Mouse (Mus musculus): ENCODE results near the gene Cops4. TPM values are rescaled to one million over a fixed set of nuclear protein-coding genes. Genes with fewer than 3 reads are reported as not detected.

Cops4 gene
- polyA plus RNA-seq (2015; fragmentation: Nextera tagmentation; extraction: Ambion mirVana): 137 and 151 TPM in 2 replicates

DNA sequence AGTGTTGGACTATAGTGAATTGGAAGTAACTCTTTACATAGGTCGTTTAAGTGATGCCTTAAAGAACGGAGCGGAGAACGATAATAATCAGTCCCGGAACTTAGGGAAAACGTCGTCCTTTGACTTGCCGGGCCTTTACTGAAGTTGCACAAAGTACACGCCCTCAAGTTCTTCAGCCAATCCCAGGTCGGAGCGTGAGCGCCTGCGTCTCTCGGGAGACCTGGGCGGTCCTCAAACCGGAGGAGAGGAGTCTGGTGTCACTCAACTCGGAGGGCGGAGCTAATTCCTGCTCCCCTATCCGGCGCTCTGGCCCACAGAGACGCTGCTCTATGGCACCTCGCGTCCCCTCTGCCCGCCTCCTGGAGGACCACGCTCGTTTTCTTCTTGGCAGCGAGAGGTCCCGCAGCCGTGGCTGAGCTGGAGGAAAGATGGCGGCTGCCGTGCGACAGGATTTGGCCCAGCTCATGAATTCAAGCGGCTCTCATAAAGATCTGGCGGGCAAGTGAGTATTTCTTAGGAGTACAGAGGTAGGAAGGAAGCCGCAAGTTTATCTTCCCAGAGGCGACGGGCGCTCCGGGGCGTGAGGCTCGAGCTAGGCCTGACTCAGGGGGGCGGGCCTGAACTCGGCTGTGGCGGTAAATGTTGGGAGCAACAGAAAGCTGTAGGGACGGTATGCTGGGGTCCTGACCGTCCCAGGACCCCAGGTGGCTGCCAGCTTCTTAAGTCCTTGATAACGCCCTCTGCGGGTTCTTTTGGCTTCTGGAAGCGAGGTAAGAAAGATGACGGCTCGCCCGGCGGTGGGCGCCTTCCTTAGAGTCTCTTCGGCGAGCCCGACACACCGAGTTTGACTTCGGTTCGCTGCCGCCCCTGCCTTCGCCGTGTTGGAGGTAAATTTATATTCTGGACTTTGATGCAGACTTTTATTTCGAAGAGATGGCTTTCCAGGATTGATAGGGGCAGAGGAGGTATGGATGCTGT is at the start of gene Cops4:
Gene Cops4, plus strand, starts transcription at position 261 of the 978 bp plus-strand sequence.
- H3K27me3 ChIP-seq (ENCODE audit: control insufficient read depth, insufficient read depth, low read length): 0 out of 2 replicates have a peak, but pooled peaks cover 2% of the 10 kb centered on the region
- peak within 1 kb of the TSS; percentile 87 for H3K4me3 ChIP-seq (ENCODE audit: low read length)
- H3K9ac ChIP-seq (ENCODE audit: low read length): peak within 1 kb of the TSS; percentile 91
- peak; percentile 100 for ATAC-seq (replicated peaks; ENCODE audit: extremely low read depth, insufficient read depth, low FRiP score)
- peaks cover 14% of the 10 kb centered on the region for H3K4me1 ChIP-seq (ENCODE audit: control insufficient read depth, insufficient read depth, low read length)
- no peaks in the 10 kb centered on the region for H3K9me3 ChIP-seq (replicated peaks; ENCODE audit: control insufficient read depth, low read length)
- peak within 1 kb of the TSS; percentile 85 for H3K27ac ChIP-seq (ENCODE audit: low read length)
- H3K36me3 ChIP-seq (ENCODE audit: control insufficient read depth, insufficient read depth): peaks cover 3% of the 10 kb centered on the region
- peak within 1 kb of the TSS; percentile 83 for H3K4me2 ChIP-seq (ENCODE audit: low read depth, low read length)
- WGBS: under 1% methylated on average over 64 of the region's 64 CpGs

DNA sequence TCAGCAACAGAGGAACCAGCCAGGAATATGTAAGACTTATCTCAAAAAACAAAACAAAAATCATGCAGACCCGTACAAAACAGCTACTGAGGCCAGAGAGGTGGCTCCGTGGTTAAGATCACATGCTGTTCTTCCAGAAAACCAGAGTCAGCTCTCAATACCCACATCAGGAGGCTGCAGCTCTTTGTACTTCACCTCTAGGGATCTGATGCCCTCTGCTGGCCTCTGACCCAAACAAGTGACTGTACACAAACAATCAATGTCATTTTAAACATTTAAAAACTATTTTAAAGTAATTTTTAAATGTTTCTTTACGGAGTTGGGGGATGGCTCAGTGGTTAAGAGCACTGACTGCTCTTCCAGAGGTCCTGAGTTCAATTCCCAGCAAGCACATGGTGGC is 41.8 kb upstream of the Cops4 start:
- Histone ChIP-seq H3K4me1 (ENCODE audit: control insufficient read depth, insufficient read depth, low read length) (no peaks in the 10 kb centered on the region), H3K27me3 (ENCODE audit: control insufficient read depth, insufficient read depth, low read length) (no peaks in the 10 kb centered on the region), H3K4me2 (ENCODE audit: low read depth, low read length) (no peak overlapping the region), H3K9ac (ENCODE audit: low read length) (no peak overlapping the region), H3K9me3 (replicated peaks; ENCODE audit: control insufficient read depth, low read length) (no peaks in the 10 kb centered on the region), H3K27ac (ENCODE audit: low read length) (no peak overlapping the region), H3K36me3 (ENCODE audit: control insufficient read depth, insufficient read depth) (peaks cover 12% of the 10 kb centered on the region), H3K4me3 (ENCODE audit: low read length) (no peak overlapping the region)
- 78% methylated on average over 3 of the region's 3 CpGs for WGBS
- no peak for ATAC-seq (replicated peaks; ENCODE audit: extremely low read depth, insufficient read depth, low FRiP score)

DNA sequence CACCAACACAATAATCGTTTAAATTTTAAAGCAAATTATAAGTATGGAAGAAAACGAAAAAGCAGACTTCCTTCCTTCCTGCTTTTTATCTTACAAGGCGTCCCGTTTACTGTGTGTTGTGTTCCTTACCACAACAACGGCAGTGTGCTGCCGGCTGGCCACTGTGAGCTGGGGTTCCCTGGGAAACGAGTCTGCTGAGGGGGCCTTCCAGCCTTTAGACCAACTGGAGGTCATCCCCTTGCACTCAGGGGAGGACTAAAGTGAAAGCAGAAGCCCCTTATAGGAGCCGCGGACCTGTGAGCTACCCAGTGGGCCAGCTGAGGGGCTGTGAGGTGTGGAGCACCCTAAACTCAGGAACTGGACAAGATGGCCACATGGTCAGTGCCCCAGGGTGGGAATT is 40.5 kb upstream of the Cops4 start:
- no peak for ATAC-seq (replicated peaks; ENCODE audit: extremely low read depth, insufficient read depth, low FRiP score)
- H3K4me1 ChIP-seq (ENCODE audit: control insufficient read depth, insufficient read depth, low read length): no peaks in the 10 kb centered on the region
- no peak overlapping the region for H3K4me2 ChIP-seq (ENCODE audit: low read depth, low read length)
- no peaks in the 10 kb centered on the region for H3K9me3 ChIP-seq (replicated peaks; ENCODE audit: control insufficient read depth, low read length)
- WGBS: 75% methylated on average over 9 of the region's 9 CpGs
- no peaks in the 10 kb centered on the region for H3K27me3 ChIP-seq (ENCODE audit: control insufficient read depth, insufficient read depth, low read length)
- H3K9ac ChIP-seq (ENCODE audit: low read length): no peak overlapping the region
- H3K27ac ChIP-seq (ENCODE audit: low read length): no peak overlapping the region
- no peak overlapping the region for H3K4me3 ChIP-seq (ENCODE audit: low read length)
- peaks cover 12% of the 10 kb centered on the region for H3K36me3 ChIP-seq (ENCODE audit: control insufficient read depth, insufficient read depth)

DNA sequence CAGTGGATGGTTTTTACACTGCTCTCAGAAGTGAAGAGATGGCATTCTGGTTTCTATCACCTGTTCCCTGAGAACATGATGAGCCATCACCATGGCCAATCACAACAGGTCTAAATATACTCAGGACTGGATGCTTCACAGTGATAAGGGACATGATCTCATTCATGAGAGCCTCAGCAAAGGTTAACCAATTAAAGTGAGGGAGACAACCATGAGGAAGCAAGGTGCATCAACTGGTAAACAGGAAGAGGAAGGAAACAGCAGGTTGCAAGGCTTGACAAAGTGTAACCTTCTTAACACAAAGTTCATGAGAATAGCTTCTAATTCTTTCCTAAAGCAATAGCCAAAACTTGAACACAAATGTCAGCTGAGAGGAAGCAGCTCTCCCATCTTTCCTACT is 34.5 kb upstream of the Cops4 start:
- Histone ChIP-seq H3K27me3 (ENCODE audit: control insufficient read depth, insufficient read depth, low read length) (no peaks in the 10 kb centered on the region), H3K36me3 (ENCODE audit: control insufficient read depth, insufficient read depth) (peaks cover 9% of the 10 kb centered on the region; the same call in 1 of the 2 replicates), H3K4me3 (ENCODE audit: low read length) (no peak overlapping the region), H3K27ac (ENCODE audit: low read length) (no peak overlapping the region), H3K4me1 (ENCODE audit: control insufficient read depth, insufficient read depth, low read length) (0 out of 2 replicates have a peak, but pooled peaks cover 2% of the 10 kb centered on the region), H3K9ac (ENCODE audit: low read length) (no peak overlapping the region), H3K4me2 (ENCODE audit: low read depth, low read length) (no peak overlapping the region), H3K9me3 (replicated peaks; ENCODE audit: control insufficient read depth, low read length) (no peaks in the 10 kb centered on the region)
- ATAC-seq (replicated peaks; ENCODE audit: extremely low read depth, insufficient read depth, low FRiP score): no peak

DNA sequence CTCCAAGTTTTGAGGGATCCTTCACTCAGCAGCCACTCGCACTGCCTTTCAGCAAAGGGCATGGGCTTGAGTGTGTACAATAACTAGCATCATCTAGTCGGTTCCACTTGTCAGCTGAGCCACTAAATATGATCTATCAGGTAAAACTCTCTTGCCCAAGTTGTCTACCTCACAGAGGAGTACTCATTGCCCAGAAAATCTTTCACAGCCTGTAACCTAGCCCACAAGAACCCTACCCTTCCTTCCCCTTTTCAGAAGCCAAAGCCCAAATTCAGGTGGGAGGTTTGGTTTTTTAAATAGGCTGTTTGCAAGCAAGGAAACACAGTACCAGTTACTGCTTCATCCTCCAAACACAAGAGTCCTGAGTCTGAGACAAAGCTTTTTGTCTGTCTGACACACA is 31.0 kb upstream of the Cops4 start:
- Histone ChIP-seq H3K27me3 (ENCODE audit: control insufficient read depth, insufficient read depth, low read length) (no peaks in the 10 kb centered on the region), H3K9me3 (replicated peaks; ENCODE audit: control insufficient read depth, low read length) (no peaks in the 10 kb centered on the region), H3K27ac (ENCODE audit: low read length) (no peak overlapping the region), H3K4me2 (ENCODE audit: low read depth, low read length) (no peak overlapping the region), H3K9ac (ENCODE audit: low read length) (no peak overlapping the region), H3K4me1 (ENCODE audit: control insufficient read depth, insufficient read depth, low read length) (peaks cover 13% of the 10 kb centered on the region), H3K36me3 (ENCODE audit: control insufficient read depth, insufficient read depth) (peaks cover 6% of the 10 kb centered on the region; the same call in 1 of the 2 replicates), H3K4me3 (ENCODE audit: low read length) (no peak overlapping the region)
- ATAC-seq (replicated peaks; ENCODE audit: extremely low read depth, insufficient read depth, low FRiP score): no peak
- WGBS: 75% methylated on average over 2 of the region's 2 CpGs

DNA sequence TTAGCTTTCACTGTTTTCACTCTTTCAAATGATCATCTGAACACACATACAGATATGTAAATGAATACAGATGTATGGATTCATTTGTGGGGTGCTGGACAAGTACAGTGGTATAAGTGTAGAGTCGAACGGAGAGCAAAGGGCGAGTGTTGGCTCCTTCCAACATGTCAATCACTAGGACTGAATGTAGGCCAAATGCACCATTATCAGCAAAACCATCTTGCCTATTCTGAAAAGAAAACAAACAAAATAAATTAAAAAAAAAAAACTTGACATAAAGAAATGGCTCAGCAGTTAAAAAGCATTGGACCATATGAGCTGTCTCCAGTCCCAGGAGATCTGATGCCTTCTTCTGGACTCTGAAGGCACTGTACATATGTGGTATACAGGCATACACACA is 29.9 kb upstream of the Cops4 start:
- no peaks in the 10 kb centered on the region for H3K27me3 ChIP-seq (ENCODE audit: control insufficient read depth, insufficient read depth, low read length)
- peaks cover 6% of the 10 kb centered on the region; the same call in 1 of the 2 replicates for H3K36me3 ChIP-seq (ENCODE audit: control insufficient read depth, insufficient read depth)
- no peak for ATAC-seq (replicated peaks; ENCODE audit: extremely low read depth, insufficient read depth, low FRiP score)
- no peak overlapping the region for H3K4me3 ChIP-seq (ENCODE audit: low read length)
- no peak overlapping the region for H3K4me2 ChIP-seq (ENCODE audit: low read depth, low read length)
- H3K9me3 ChIP-seq (replicated peaks; ENCODE audit: control insufficient read depth, low read length): no peaks in the 10 kb centered on the region
- peaks cover 13% of the 10 kb centered on the region for H3K4me1 ChIP-seq (ENCODE audit: control insufficient read depth, insufficient read depth, low read length)
- 86% methylated on average over 3 of the region's 3 CpGs for WGBS
- H3K27ac ChIP-seq (ENCODE audit: low read length): no peak overlapping the region
- no peak overlapping the region for H3K9ac ChIP-seq (ENCODE audit: low read length)

DNA sequence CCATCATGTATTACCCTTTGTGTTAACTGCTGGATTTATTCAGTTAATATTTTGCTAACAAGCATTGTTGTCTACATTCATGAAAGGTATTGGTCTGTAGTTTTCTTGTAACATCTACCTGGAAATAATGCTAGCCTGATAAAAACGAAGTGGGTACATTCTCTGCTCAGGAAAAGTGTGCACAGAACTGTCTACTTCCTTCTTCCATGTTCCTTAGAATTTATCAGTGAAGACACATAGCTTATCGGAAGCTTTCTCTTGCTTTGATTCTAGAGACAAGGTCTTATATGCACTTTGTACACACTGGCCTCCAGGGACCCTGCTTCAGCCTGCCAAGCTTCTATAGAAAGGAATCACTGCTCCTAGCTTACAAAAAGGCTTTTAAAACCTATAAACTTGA is 28.8 kb upstream of the Cops4 start:
- Histone ChIP-seq H3K4me3 (ENCODE audit: low read length) (no peak overlapping the region), H3K36me3 (ENCODE audit: control insufficient read depth, insufficient read depth) (peaks cover 2% of the 10 kb centered on the region; the same call in 1 of the 2 replicates), H3K4me2 (ENCODE audit: low read depth, low read length) (no peak overlapping the region), H3K27me3 (ENCODE audit: control insufficient read depth, insufficient read depth, low read length) (no peaks in the 10 kb centered on the region), H3K27ac (ENCODE audit: low read length) (no peak overlapping the region), H3K9ac (ENCODE audit: low read length) (no peak overlapping the region), H3K4me1 (ENCODE audit: control insufficient read depth, insufficient read depth, low read length) (peaks cover 11% of the 10 kb centered on the region), H3K9me3 (replicated peaks; ENCODE audit: control insufficient read depth, low read length) (no peaks in the 10 kb centered on the region)
- no peak for ATAC-seq (replicated peaks; ENCODE audit: extremely low read depth, insufficient read depth, low FRiP score)
- WGBS: 68% methylated on average over 2 of the region's 2 CpGs

DNA sequence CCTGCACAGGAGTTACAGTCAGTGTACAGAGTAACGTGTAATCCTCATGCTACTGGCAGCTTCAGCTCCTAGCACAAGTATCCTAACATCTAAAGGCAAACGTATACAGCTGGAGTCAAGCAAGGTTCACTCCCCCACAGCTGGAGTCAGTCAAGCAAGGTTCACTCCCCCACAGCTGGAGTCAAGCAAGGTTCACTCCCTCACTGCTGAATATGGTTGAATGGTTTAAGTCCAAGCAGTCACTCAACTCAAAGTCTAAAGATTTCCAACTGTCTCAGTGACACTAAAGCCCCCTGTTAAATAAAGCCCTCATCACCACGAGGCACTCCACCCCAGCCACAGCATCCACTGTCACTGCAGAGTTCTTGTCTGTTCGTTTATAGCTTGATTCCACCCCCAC is 26.4 kb upstream of the Cops4 start:
- Histone ChIP-seq H3K36me3 (ENCODE audit: control insufficient read depth, insufficient read depth) (no peaks in the 10 kb centered on the region), H3K9me3 (replicated peaks; ENCODE audit: control insufficient read depth, low read length) (no peaks in the 10 kb centered on the region), H3K4me3 (ENCODE audit: low read length) (no peak overlapping the region), H3K27me3 (ENCODE audit: control insufficient read depth, insufficient read depth, low read length) (no peaks in the 10 kb centered on the region), H3K4me1 (ENCODE audit: control insufficient read depth, insufficient read depth, low read length) (peaks cover 11% of the 10 kb centered on the region), H3K27ac (ENCODE audit: low read length) (no peak overlapping the region), H3K9ac (ENCODE audit: low read length) (no peak overlapping the region), H3K4me2 (ENCODE audit: low read depth, low read length) (no peak overlapping the region)
- ATAC-seq (replicated peaks; ENCODE audit: extremely low read depth, insufficient read depth, low FRiP score): no peak
- 47% methylated on average over 4 of the region's 4 CpGs for WGBS

DNA sequence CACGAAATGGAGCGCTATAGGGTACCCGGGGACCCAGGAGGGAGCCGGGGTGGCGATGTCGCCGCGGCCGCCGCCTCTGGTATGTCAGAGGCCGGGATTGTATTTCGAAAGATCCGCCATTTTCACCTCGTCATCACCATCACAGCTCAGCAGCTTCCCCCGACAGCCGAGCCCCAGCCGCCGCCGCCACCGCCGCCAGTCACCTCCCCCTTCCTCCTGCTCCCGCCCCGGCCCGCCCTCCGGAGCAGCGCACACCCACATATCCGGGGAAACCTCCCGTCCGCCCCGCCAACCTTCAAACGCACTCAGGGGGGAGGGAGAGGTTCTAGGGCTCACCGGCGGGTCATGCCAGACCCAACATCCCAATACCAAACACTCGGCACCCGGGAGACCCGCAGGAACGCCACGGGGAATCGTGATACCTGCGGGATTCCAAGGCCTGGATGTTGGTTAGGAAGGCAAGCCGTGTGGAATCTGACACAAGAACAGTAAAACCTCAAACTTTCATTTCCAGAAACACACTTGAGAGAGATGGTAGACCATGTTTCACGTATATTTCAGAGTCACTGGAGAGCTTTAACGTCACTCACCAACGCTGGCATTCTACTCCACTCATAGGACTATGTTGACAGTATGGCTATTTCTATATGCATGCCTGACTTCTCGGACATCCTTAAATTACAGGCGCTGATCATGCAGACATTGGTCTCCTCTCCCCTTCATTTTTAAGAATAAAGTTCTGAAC is 19.5 kb upstream of the Cops4 start:
- WGBS: 1% methylated on average over 46 of the region's 46 CpGs
- peak overlapping the region; percentile 85 for H3K4me2 ChIP-seq (ENCODE audit: low read depth, low read length)
- H3K9me3 ChIP-seq (replicated peaks; ENCODE audit: control insufficient read depth, low read length): no peaks in the 10 kb centered on the region
- peaks cover 17% of the 10 kb centered on the region for H3K4me1 ChIP-seq (ENCODE audit: control insufficient read depth, insufficient read depth, low read length)
- H3K9ac ChIP-seq (ENCODE audit: low read length): peak overlapping the region; percentile 91
- peak; percentile 79 for ATAC-seq (replicated peaks; ENCODE audit: extremely low read depth, insufficient read depth, low FRiP score)
- H3K27me3 ChIP-seq (ENCODE audit: control insufficient read depth, insufficient read depth, low read length): no peaks in the 10 kb centered on the region
- peak overlapping the region; percentile 96 for H3K4me3 ChIP-seq (ENCODE audit: low read length)
- no peaks in the 10 kb centered on the region for H3K36me3 ChIP-seq (ENCODE audit: control insufficient read depth, insufficient read depth)
- H3K27ac ChIP-seq (ENCODE audit: low read length): peak overlapping the region; percentile 87

Measured in heart, embryonic 16.5 days (tissue).